Mouse (Mus musculus) hindbrain, postnatal 0 days (tissue): Measurements from ENCODE around the gene Tspan18. TPM values are rescaled to one million over a fixed set of nuclear protein-coding genes. Genes with fewer than 3 reads are reported as not detected.

Experiments used
- ATAC-seq: fragments of 200-750 bp; cut with Nextera tagmentation; 2 replicates; pipeline ENCODE4 v1.8.0; 2017; ENCODE audit warnings: mild to moderate bottlenecking, moderate TSS enrichment, moderate library complexity
- DNase-seq: peaks from one replicate; pipeline ENCODE4 v3.0.0-alpha.2; 2015; ENCODE audit warnings: low spot score
- H3K27ac ChIP-seq: fragments of 300-500 bp; sonication (generic); 2 replicates; pipeline ENCODE4 v1.5.1; 2014; ENCODE audit warnings: mild to moderate bottlenecking
- H3K27me3 ChIP-seq: fragments of 300-500 bp; sonication (generic); 2 replicates; pipeline ENCODE4 v1.6.1; 2014; ENCODE audit warnings: low read length, mixed read lengths; ENCODE audit not compliant: insufficient read depth
- H3K36me3 ChIP-seq: fragments of 300-500 bp; sonication (generic); 2 replicates; pipeline ENCODE4 v1.6.1; 2014; ENCODE audit warnings: low read length, mixed read lengths; ENCODE audit not compliant: insufficient read depth
- H3K4me1 ChIP-seq: fragments of 300-500 bp; sonication (generic); 2 replicates; pipeline ENCODE4 v1.6.1; 2014; ENCODE audit warnings: antibody characterized with exemption, low read length, mixed read lengths; ENCODE audit not compliant: insufficient read depth
- H3K4me2 ChIP-seq: fragments of 300-500 bp; sonication (generic); 2 replicates; pipeline ENCODE4 v1.6.1; 2014; ENCODE audit warnings: low read depth, mild to moderate bottlenecking, low read length, moderate library complexity, mixed read lengths
- H3K4me3 ChIP-seq: fragments of 300-500 bp; sonication (generic); 2 replicates; pipeline ENCODE4 v1.5.1; 2014; ENCODE audit warnings: low read length
- H3K9ac ChIP-seq: fragments of 300-500 bp; sonication (generic); replicated peaks from 2 replicates; pipeline ENCODE4 v1.6.1; 2014; ENCODE audit warnings: mild to moderate bottlenecking, low read length, moderate library complexity, mixed read lengths
- H3K9me3 ChIP-seq: fragments of 300-500 bp; sonication (generic); 2 replicates; pipeline ENCODE4 v1.6.1; 2016; ENCODE audit warnings: low read length, mixed read lengths
- CTCF ChIP-seq: IDR thresholded peaks from 2 replicates; pipeline ENCODE4 v1.5.1; 2016; ENCODE audit warnings: antibody characterized with exemption, control low read depth, low read depth
- WGBS: fragments of 180-500 bp; shearing (Covaris S2); extraction: QIAGEN DNeasy Blood & Tissue Kit; methylation state at CpG from one replicate; pipeline ENCODE4 v1.1.7; 2014; 5-methylcytosine and 5-hydroxymethylcytosine counted together
- polyA plus RNA-seq: library from polyadenylated mRNA; unstranded; fragments of >200 nt; fragmentation: Nextera tagmentation; extraction: Ambion mirVana; gene quantifications from 2 replicates; pipeline ENCODE4 v1.2.1, GENCODE M21; 2015
- total RNA-seq: library from RNA; depleted of rRNA; stranded (reverse); fragments of >200 nt; gene quantifications from 2 replicates; pipeline ENCODE4 v1.2.3, GENCODE M21; 2014

The Tspan18 gene
- total and polyA plus RNA-seq, 2 experiments from 2014 or later, result 12.3 to 23.5 TPM

DNA sequence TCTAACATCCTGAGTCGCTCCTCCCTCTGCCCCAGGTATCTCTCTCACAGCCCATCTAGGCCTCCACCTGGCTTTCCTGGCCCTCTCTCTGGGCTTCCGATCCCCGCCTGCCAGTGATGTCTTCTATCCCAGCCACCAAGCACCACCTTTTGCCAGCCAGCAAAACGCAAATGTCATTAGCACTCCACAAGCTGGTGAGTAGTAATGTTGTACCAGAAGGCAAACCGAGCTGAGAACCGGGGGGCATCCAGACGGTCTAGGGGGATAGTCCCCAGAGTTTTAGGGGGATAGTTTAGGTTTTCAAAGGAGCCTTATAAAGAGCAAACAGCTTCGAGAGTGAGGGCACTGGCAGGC, 90.2 kb downstream of the Tspan18 start:
- Histone ChIP-seq H3K9ac (no peak overlapping the region), H3K27me3 (no peaks in the 10 kb centered on the region), H3K9me3 (no peaks in the 10 kb centered on the region), H3K4me3 (no peak overlapping the region), H3K36me3 (no peaks in the 10 kb centered on the region), H3K27ac (no peak overlapping the region), H3K4me1 (peaks cover 11% of the 10 kb centered on the region; the same call in 1 of the 2 replicates), H3K4me2 (no peak overlapping the region)
- no peak for TF ChIP-seq CTCF
- WGBS, result 80% methylated on average over 8 of the region's 8 CpGs
- DNase-seq, result no peak
- ATAC-seq, result no peak

DNA sequence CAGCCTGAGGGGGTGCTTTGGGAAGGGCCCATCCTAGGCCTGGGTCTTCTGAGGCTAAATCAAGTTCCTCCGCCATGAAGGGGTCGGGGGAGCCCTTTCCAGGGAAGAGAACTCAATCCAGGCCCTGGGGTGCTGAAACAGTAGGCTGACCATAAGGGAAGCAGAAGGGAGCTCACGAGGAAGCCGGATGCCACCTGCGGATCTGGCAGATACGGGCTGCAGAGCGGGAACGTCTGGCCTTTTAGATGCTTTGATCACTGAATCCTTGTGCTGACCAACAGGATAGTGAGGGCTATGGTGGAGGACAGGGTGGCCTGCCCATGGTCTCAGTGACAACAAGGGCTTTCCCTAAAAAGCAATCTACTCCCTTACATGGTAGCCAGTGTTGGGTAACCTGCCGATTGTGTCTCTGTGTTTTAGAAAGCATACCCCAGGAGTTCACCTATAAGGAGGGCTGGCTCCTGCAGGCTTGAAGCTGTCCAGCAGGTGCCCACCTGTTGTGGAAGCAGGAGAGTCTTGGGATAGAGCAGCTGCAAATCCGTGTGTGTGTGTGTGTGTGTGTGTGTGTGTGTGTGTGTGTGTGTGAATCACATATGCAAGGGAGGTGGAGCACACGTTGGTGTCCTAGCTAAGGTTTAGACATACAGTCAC, 90.7 kb downstream of the Tspan18 start:
- Histone ChIP-seq H3K4me2 (no peak overlapping the region), H3K27ac (no peak overlapping the region), H3K27me3 (no peaks in the 10 kb centered on the region), H3K9me3 (no peaks in the 10 kb centered on the region), H3K9ac (no peak overlapping the region), H3K36me3 (no peaks in the 10 kb centered on the region), H3K4me3 (no peak overlapping the region), H3K4me1 (peaks cover 6% of the 10 kb centered on the region; the same call in 1 of the 2 replicates)
- 72% methylated on average over 11 of the region's 11 CpGs for WGBS
- TF ChIP-seq CTCF, result no peak
- ATAC-seq (no peak), DNase-seq (no peak)

DNA sequence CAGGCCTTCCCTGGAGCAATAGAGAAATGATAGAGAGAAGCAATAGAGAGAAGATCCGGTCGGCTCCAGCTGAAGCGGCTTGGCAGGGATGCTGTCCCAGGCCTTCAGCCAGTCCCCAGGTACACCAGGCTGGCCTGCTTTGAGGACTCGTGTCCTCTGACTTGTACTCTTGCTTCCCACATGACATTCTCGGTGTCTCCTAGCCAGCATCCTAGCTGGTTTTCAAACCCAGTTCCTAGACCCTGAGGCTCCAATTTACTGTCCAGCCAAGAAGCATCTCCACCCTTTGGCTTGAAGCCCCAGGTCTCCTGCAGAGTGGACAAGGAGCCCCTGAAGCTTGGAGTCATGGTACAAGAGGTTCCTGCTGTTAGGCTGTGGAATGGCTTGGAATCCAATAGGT, 92.1 kb downstream of the Tspan18 start:
- no peaks in the 10 kb centered on the region for H3K36me3 ChIP-seq
- H3K9me3 ChIP-seq, result no peaks in the 10 kb centered on the region
- H3K4me1 ChIP-seq, result peaks cover 4% of the 10 kb centered on the region; the same call in 1 of the 2 replicates
- no peak for DNase-seq
- no peak overlapping the region for H3K4me3 ChIP-seq
- no peak for TF ChIP-seq CTCF
- H3K4me2 ChIP-seq, result no peak overlapping the region
- H3K9ac ChIP-seq, result no peak overlapping the region
- WGBS, result 74% methylated on average over 5 of the region's 5 CpGs
- no peak overlapping the region for H3K27ac ChIP-seq
- ATAC-seq, result no peak
- H3K27me3 ChIP-seq, result no peaks in the 10 kb centered on the region

- Histone ChIP-seq H3K9ac (no peak overlapping the region), H3K4me3 (no peak overlapping the region), H3K36me3 (no peaks in the 10 kb centered on the region), H3K27ac (no peak overlapping the region), H3K4me2 (no peak overlapping the region), H3K9me3 (no peaks in the 10 kb centered on the region), H3K4me1 (peaks cover 4% of the 10 kb centered on the region; the same call in 1 of the 2 replicates), H3K27me3 (no peaks in the 10 kb centered on the region)
- no peak for ATAC-seq
- TF ChIP-seq CTCF, result no peak
- 77% methylated on average over 6 of the region's 6 CpGs for WGBS
- DNase-seq, result no peak
Measured at GRCm38 (mm10) chr2:93238864-93239263, 95.4 kb downstream of the Tspan18 start.

DNA sequence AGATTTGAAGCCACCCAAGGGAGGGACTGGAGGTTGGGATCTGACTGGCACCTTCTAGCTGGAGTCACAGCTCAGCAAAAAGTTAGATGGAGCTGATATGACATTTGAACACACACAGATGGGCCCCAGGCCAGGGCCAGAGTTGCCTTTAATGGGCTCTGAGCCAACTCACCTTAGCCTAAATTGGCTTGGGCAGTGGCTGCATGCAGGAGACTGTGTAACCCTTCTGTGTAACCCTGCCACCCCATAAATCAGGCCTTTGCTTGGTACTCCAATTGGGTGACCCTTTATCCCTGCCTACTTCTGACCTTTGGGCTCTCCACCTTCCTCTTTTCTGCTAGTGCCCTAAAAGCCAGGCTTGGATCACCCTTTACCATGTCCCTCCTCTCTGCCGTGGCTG, 97.2 kb downstream of the Tspan18 start:
- H3K9me3 ChIP-seq, result no peaks in the 10 kb centered on the region
- no peak for TF ChIP-seq CTCF
- no peak overlapping the region for H3K4me3 ChIP-seq
- DNase-seq, result no peak
- H3K27ac ChIP-seq, result no peak overlapping the region
- 0 out of 2 replicates have a peak, but pooled peaks cover under 1% of the 10 kb centered on the region for H3K4me1 ChIP-seq
- no peak for ATAC-seq
- H3K9ac ChIP-seq, result no peak overlapping the region
- H3K36me3 ChIP-seq, result no peaks in the 10 kb centered on the region
- 80% methylated on average over 1 of the region's 1 CpGs for WGBS
- H3K27me3 ChIP-seq, result no peaks in the 10 kb centered on the region
- no peak overlapping the region for H3K4me2 ChIP-seq

DNA sequence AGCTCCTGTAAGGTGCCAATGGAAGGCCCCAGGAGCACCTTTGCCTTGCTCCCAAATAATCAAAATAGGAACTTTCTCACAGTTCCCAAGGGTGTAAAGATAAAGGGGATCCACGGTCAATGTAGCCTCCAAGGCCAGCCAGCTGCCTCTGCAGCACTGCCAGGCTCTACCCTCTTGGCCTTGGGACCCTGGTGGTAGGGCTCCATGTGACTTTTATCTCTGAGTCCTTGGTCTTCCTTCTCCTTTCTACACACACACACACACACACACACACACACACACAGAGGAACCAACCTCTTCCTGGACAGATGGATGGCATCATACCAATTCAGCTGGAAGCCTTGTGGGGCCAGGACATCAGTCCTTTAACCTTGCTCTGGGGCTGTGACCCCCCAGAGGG, 102.2 kb downstream of the Tspan18 start:
- Histone ChIP-seq H3K27me3 (no peaks in the 10 kb centered on the region), H3K4me2 (no peak overlapping the region), H3K4me1 (peaks cover 11% of the 10 kb centered on the region), H3K9me3 (no peaks in the 10 kb centered on the region), H3K27ac (no peak overlapping the region), H3K4me3 (no peak overlapping the region), H3K9ac (no peak overlapping the region), H3K36me3 (no peaks in the 10 kb centered on the region)
- WGBS, result 75% methylated on average over 1 of the region's 1 CpGs
- no peak for TF ChIP-seq CTCF
- no peak for DNase-seq
- no peak for ATAC-seq

GRCm38 (mm10) chr2:93228480-93228824, 105.9 kb downstream of the Tspan18 start:
- DNase-seq, result peak; percentile 30
- TF ChIP-seq CTCF, result no peak
- H3K27ac ChIP-seq, result peak overlapping the region; percentile 43; the same call in 1 of the 2 replicates
- H3K9me3 ChIP-seq, result no peaks in the 10 kb centered on the region
- H3K27me3 ChIP-seq, result no peaks in the 10 kb centered on the region
- H3K4me2 ChIP-seq, result no peak overlapping the region
- no peaks in the 10 kb centered on the region for H3K36me3 ChIP-seq
- no peak overlapping the region for H3K4me3 ChIP-seq
- no peak for ATAC-seq
- H3K9ac ChIP-seq, result no peak overlapping the region
- H3K4me1 ChIP-seq, result peaks cover 17% of the 10 kb centered on the region
- WGBS, result 11% methylated on average over 5 of the region's 5 CpGs
